Mouse (Mus musculus): ENCODE results near the gene Slc22a20.

The Slc22a20 gene

DNA sequence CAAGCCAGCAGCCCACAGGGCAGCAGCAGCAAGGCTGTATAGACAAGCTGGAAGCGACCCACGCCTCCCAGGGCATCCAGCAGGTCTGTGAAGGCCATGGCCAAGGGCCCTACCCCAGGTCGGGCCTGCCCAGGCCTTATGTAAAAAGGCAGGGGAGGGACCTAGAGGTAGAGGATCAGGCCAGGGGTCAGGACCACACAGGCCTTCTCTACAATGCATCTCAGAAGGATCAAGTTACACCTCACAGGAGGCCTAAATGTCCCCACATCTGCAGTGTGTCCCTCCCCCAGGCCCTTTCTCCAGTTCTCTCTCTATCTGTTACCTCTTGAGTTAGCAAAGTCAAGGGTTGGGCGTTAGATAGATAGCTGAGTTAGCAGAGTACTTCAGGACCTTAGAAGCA, at the start of gene Slc22a20:
Gene Slc22a20 (minus strand): TSS at position 101 of the 400 bp plus-strand sequence.
- no peak for DNase-seq (ENCODE audit: low spot score in 2 of 2)

- no peak for DNase-seq (ENCODE audit: low spot score in 2 of 2)
Measured at GRCm38 (mm10) chr19:6030520-6031280, 44.8 kb upstream of the Slc22a20 start.

- no peak for DNase-seq (ENCODE audit: low spot score in 2 of 2)
Measured at GRCm38 (mm10) chr19:6029426-6029825, 43.5 kb upstream of the Slc22a20 start.

- no peak for DNase-seq (ENCODE audit: low spot score in 2 of 2)
Measured at GRCm38 (mm10) chr19:6028991-6029390, 43.0 kb upstream of the Slc22a20 start.

- DNase-seq (ENCODE audit: low spot score in 2 of 2): no peak
Measured at GRCm38 (mm10) chr19:6023930-6024329, 38.0 kb upstream of the Slc22a20 start.

DNA sequence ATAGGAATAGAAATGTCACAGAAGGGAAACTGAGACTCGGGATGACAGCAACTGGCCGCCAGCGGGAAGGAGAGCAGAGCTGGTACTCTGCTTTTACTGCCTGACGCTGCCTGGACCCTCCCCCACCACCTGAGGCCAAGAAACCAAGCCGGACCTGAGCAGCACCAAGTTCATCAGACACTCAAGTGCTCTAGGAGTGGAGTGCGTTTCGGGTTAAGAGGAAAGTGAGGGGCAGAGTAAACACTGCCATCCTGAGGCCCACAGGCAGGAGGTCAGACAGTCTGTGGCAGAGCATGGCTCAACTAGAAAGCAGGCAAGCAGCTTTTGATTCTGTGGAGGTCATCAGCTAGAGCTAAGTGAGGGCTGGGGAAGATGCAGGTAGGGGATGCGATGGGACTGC, 37.1 kb upstream of the Slc22a20 start:
- DNase-seq (ENCODE audit: low spot score in 2 of 2): no peak

- DNase-seq (ENCODE audit: low spot score in 2 of 2): no peak
Measured at GRCm38 (mm10) chr19:6020276-6020675, 34.3 kb upstream of the Slc22a20 start.

DNA sequence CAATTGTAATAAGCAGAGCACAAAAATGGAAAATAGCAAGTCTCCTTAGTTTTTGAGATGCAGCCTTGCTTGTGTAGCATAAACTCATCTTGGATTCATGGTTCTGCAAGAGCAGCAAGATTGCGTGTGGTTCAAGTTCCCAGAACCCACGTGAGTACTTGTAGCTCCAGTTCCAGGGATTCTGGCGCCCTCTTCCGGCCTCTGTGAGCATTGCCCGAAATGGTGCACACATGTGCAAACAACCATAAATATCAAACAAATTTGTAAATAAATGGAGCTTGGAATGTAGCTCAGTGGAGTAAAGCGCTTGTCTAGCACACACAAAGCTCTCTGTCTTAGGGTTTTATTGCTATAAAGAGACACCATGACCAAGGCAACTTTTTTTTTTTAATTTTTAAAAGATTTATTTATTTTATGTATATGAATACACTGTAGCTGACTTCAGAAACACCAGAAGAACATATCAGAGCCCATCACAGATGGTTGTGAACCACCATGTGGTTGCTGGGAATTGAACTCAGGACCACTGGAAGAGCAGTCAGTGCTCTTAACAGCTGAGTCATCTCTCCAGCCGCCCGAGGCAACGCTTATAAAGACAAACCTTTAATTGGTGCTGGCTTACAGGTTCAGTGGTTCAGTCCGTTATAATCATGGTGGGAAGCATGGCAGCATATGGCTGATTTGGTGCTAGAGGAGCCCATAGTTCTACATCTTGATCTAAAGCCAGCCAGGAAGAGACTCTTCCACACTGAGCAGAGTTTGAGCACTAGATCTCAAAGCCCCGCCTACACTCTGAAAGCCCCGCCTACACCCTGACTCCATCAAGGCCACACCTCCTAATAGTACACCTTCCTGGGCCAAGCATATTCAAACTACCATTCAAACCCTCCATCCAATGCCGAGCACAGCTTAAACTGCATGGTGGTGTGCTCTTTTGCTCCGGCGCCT, 32.5 kb upstream of the Slc22a20 start:
- DNase-seq (ENCODE audit: low spot score in 2 of 2): peak; percentile 66 to 90

- DNase-seq (ENCODE audit: low spot score in 2 of 2): no peak
Measured at GRCm38 (mm10) chr19:6016532-6016931, 30.6 kb upstream of the Slc22a20 start.

- DNase-seq (ENCODE audit: low spot score in 2 of 2): peak; percentile 73 to 79
Measured at GRCm38 (mm10) chr19:6015511-6016315, 29.8 kb upstream of the Slc22a20 start, which contains the start of gene Capn1. Gene Capn1 (minus strand): TSS chr19:6015897.

DNA sequence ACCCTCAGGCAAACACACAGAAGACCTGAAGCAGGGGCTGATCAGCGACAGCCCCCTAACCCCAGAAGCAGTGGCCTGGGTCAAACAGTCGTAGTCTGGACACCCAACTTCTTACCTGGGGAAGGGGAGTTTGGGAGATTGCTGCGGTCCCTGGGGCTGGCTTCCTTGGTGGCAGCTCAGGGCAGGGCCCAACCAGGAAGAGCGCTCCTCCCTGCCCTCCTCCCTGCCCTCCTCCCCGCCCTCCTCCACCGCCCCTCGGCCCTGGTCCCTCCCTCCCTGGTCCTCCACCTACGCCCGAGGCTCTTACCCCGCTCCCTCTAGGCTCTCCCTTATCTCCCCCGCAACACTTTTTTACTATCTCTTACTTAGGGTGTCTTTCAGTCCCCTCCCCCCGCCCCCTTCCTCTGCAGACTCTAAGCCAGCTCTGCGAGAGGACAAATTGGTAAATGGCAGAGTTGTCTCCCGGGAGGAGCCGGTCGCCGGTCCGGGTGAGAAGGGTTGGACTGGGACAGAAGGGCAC, 29.1 kb upstream of the Slc22a20 start:
- DNase-seq (ENCODE audit: low spot score in 2 of 2): no peak

DNA sequence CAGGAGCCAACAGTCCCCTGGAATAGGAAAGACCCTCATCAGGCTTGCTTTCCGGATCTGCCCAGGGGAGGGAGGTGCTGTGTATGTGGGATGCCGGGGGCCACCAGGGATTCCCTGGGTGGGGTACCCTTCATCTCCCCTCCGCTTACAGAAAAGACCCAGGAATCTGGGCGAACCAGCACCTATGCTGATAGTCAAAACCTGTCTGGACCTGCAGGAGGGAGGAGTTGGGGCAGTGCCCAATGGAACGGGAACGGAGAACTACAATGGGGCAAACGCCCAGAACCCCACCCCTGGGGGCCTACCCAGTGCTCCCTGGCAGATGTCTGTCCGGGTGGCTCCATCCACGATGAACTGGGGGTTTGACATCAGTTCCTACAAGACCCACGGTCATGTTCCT, 27.7 kb upstream of the Slc22a20 start:
- DNase-seq (ENCODE audit: low spot score in 2 of 2): peak in 1 of 2 experiments; percentile 52

- no peak for DNase-seq (ENCODE audit: low spot score in 2 of 2)
Measured at GRCm38 (mm10) chr19:6009137-6009536, 23.2 kb upstream of the Slc22a20 start.

GRCm38 (mm10) chr19:6007013-6007412, 21.1 kb upstream of the Slc22a20 start:
- DNase-seq (ENCODE audit: low spot score in 2 of 2): no peak

DNA sequence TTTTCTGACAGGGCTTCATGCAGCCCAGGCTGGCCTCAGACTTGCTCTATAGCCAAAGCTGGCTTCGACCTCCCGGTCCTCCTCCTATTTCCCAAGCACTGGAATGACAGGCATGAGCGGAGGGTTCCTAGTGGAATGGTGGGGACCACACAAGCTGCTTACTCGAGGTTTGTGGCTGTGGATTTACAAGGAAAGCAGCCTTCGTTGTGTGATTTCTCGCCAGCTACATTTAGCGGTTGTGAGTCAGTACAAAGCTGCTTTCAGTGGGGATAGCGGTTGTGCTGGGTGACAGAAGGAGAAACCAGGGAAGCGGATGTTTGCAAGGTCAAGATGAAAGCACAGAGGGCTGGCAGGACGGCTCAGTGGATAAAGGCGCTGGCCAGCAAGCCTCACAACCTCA, 19.6 kb upstream of the Slc22a20 start:
- no peak for DNase-seq (ENCODE audit: low spot score in 2 of 2)

GRCm38 (mm10) chr19:5999969-6000368, 14.0 kb upstream of the Slc22a20 start:
- no peak for DNase-seq (ENCODE audit: low spot score in 2 of 2)

GRCm38 (mm10) chr19:5998180-5998579, 12.2 kb upstream of the Slc22a20 start:
- no peak for DNase-seq (ENCODE audit: low spot score in 2 of 2)

- no peak for DNase-seq (ENCODE audit: low spot score in 2 of 2)
Measured at GRCm38 (mm10) chr19:5994711-5995110, 8.8 kb upstream of the Slc22a20 start.

DNA sequence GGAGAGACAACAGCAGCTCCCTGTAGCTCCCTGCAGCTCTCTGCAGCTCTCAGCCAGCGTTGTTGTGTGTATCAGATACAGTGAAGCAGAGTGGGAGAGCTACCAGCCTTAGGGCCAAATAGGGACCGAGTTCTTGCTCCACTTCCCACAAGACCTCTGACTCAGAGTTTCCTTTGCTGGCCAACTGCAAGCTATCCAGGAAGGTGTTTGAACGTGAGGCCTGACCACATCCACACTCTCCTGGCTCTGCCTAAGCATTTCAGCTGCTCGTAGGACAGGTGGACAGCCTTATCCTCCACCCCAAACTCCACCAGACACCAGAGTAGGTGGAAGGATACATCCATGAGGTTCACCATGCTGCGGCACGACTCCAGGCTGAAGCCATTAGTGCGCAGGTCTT, 6.1 kb upstream of the Slc22a20 start:
- no peak for DNase-seq (ENCODE audit: low spot score in 2 of 2)

- no peak for DNase-seq (ENCODE audit: low spot score in 2 of 2)
Measured at GRCm38 (mm10) chr19:5991467-5991866, 5.5 kb upstream of the Slc22a20 start.

- no peak for DNase-seq (ENCODE audit: low spot score in 2 of 2)
Measured at GRCm38 (mm10) chr19:5990921-5991320, 5.0 kb upstream of the Slc22a20 start.

- no peak for DNase-seq (ENCODE audit: low spot score in 2 of 2)
Measured at GRCm38 (mm10) chr19:5990033-5990432, 4.1 kb upstream of the Slc22a20 start.

Data from urinary bladder, postnatal 4 days (tissue).